Mouse (Mus musculus): ENCODE results near the gene Clpx. TPM values are rescaled to one million over a fixed set of nuclear protein-coding genes. Genes with fewer than 3 reads are reported as not detected.

The Clpx gene
- total and polyA plus RNA-seq, 3 experiments = 32.4 to 38.8 TPM; not detected in 1

DNA sequence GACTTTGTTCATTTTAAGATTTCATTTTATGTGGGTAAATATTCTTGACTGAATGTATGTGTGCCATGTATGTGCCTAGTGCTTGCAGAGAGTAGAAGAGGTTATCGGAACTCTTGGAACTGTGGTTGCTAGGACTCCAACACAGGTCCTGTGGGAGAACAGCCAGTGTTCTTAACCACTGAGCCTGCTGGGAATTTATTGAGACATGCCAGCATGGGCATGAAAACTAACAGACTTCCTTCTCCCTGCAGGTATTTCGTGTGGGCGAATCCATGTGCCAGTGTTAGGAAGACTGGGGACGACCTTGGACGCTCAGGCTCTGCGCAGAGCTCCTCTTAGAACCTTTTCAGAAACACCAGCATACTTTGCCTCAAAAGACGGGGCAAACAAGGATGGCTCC lies 5.6 kb downstream of the Clpx start:
- no peaks in the 10 kb centered on the region for H3K9me3 ChIP-seq (replicated peaks; ENCODE audit: insufficient read depth, low read length)
- no peaks in the 10 kb centered on the region for H3K27me3 ChIP-seq (ENCODE audit: control insufficient read depth in 1 of 2, insufficient read depth in 2 of 2, low read length in 2 of 2)
- H3K79me2 ChIP-seq (ENCODE audit: control insufficient read depth, insufficient read depth, low read length, poor library complexity) = peaks cover 11% of the 10 kb centered on the region
- H3K4me1 ChIP-seq (ENCODE audit: control insufficient read depth in 1 of 2, insufficient read depth in 2 of 2, low read length in 2 of 2) = 0 out of 4 replicates have a peak, but pooled peaks cover 3 to 5% of the 10 kb centered on the region in 2 experiments
- TF ChIP-seq GABPA (IDR thresholded peaks at IDR 0.05; ENCODE audit: low read depth, low read length) (no peak), E2F4 (IDR thresholded peaks at IDR 0.05; ENCODE audit: borderline replicate concordance, low read depth, low read length) (no peak), CHD2 (IDR thresholded peaks at IDR 0.05; ENCODE audit: low read length) (no peak), MYB (IDR thresholded peaks at IDR 0.05; ENCODE audit: low read depth, low read length) (no peak), EP300 (IDR thresholded peaks at IDR 0.05; ENCODE audit: low read depth in 1 of 2, low read length in 2 of 2) (no peak), RCOR1 (IDR thresholded peaks at IDR 0.05; ENCODE audit: low read depth, low read length) (no peak), MEF2A (IDR thresholded peaks at IDR 0.05; ENCODE audit: extremely low read depth, insufficient replicate concordance, low read depth, low read length, poor library complexity, severe bottlenecking) (no peak), ETS1 (IDR thresholded peaks at IDR 0.05; ENCODE audit: low read depth, low read length) (no peak), POLR2A (IDR thresholded peaks at IDR 0.05; ENCODE audit: control insufficient read depth in 1 of 2, insufficient read depth in 1 of 2, low read depth in 1 of 2, low read length in 2 of 2, poor library complexity in 1 of 2) (no peak), NRF1 (IDR thresholded peaks at IDR 0.05; ENCODE audit: insufficient read depth, low read depth, low read length, poor library complexity, severe bottlenecking) (no peak), JUND (IDR thresholded peaks at IDR 0.05; ENCODE audit: low read depth, low read length) (no peak), ZKSCAN1 (IDR thresholded peaks at IDR 0.05; ENCODE audit: low read depth, low read length) (no peak), POLR2AphosphoS2 (IDR thresholded peaks at IDR 0.05; ENCODE audit: low read length) (no peak), MAFK (IDR thresholded peaks at IDR 0.05; ENCODE audit: borderline replicate concordance, low read depth, low read length) (no peak), UBTF (IDR thresholded peaks at IDR 0.05; ENCODE audit: borderline replicate concordance, insufficient read depth, low read depth, low read length) (no peak), ZNF384 (IDR thresholded peaks at IDR 0.05; ENCODE audit: low read depth, low read length) (no peak), POLR2AphosphoS5 (IDR thresholded peaks at IDR 0.05; ENCODE audit: borderline replicate concordance, low read depth, low read length) (no peak), TBP (IDR thresholded peaks at IDR 0.05; ENCODE audit: low read depth, low read length) (no peak), ZMIZ1 (IDR thresholded peaks at IDR 0.05; ENCODE audit: low read depth, low read length) (no peak), TCF12 (IDR thresholded peaks at IDR 0.05; ENCODE audit: low read depth, low read length) (no peak)
- peaks cover 10 to 20% of the 10 kb centered on the region in 2 experiments for H3K36me3 ChIP-seq (ENCODE audit: control insufficient read depth in 1 of 2, insufficient read depth in 2 of 2, low read length in 2 of 2)
- no peak for DNase-seq (ENCODE audit: low read depth, low spot score)
- H3K27ac ChIP-seq (ENCODE audit: control insufficient read depth, low read depth, low read length) = no peak overlapping the region
- no peak overlapping the region for H3K4me3 ChIP-seq (ENCODE audit: control insufficient read depth in 1 of 2, insufficient read depth in 1 of 2, low read depth in 2 of 2, low read length in 2 of 2)
- H3K9ac ChIP-seq (ENCODE audit: control insufficient read depth, low read depth, low read length, poor library complexity, severe bottlenecking) = no peak overlapping the region
